Mouse (Mus musculus): Measurements from ENCODE around the gene Stat2.
"Not testable (repeated sequence)": the region's sequence is repeated elsewhere in the genome, so short reads cannot be mapped to it uniquely, and the experiment has no call there.

The Stat2 gene

GRCm38 (mm10) chr10:128298243-128298642 is 27.9 kb downstream of the Stat2 start:
- no peak for DNase-seq (ENCODE audit: low spot score in 2 of 2)

- DNase-seq (ENCODE audit: low spot score in 2 of 2): no peak
Measured at GRCm38 (mm10) chr10:128298702-128299171, 28.4 kb downstream of the Stat2 start, which contains the start of gene Il23a. TSS of gene Il23a (minus strand) at chr10:128298752.

- no peak for DNase-seq (ENCODE audit: low spot score in 2 of 2)
Measured at GRCm38 (mm10) chr10:128302357-128302756, 32.0 kb downstream of the Stat2 start.

- no peak for DNase-seq (ENCODE audit: low spot score in 2 of 2)
Measured at GRCm38 (mm10) chr10:128302785-128303125, 32.4 kb downstream of the Stat2 start.

- DNase-seq (ENCODE audit: low spot score in 2 of 2): peak; percentile 100
Measured at GRCm38 (mm10) chr10:128303126-128304021, 33.0 kb downstream of the Stat2 start, which contains the start of gene Pan2. TSS of gene Pan2 (plus strand) at chr10:128303335.

GRCm38 (mm10) chr10:128309654-128310053 is 39.3 kb downstream of the Stat2 start:
- no peak for DNase-seq (ENCODE audit: low spot score in 2 of 2)

GRCm38 (mm10) chr10:128310177-128310576 is 39.8 kb downstream of the Stat2 start:
- peak in 1 of 2 experiments; percentile 25 for DNase-seq (ENCODE audit: low spot score in 2 of 2)

- DNase-seq (ENCODE audit: low spot score in 2 of 2): no peak
Measured at GRCm38 (mm10) chr10:128310902-128311301, 40.5 kb downstream of the Stat2 start.

GRCm38 (mm10) chr10:128315578-128315977 is 45.2 kb downstream of the Stat2 start:
- no peak for DNase-seq (ENCODE audit: low spot score in 2 of 2)

GRCm38 (mm10) chr10:128321641-128322040 is 51.3 kb downstream of the Stat2 start:
- no peak for DNase-seq (ENCODE audit: low spot score in 2 of 2)

GRCm38 (mm10) chr10:128322141-128323108 is 52.1 kb downstream of the Stat2 start, which contains the start of gene Cnpy2:
TSS of gene Cnpy2 (plus strand) at chr10:128322459.
- peak; percentile 79 to 84 for DNase-seq (ENCODE audit: low spot score in 2 of 2)

GRCm38 (mm10) chr10:128323516-128323915 is 53.2 kb downstream of the Stat2 start:
- DNase-seq (ENCODE audit: low spot score in 2 of 2): no peak

- no peak for DNase-seq (ENCODE audit: low spot score in 2 of 2)
Measured at GRCm38 (mm10) chr10:128326825-128327224, 56.5 kb downstream of the Stat2 start.

GRCm38 (mm10) chr10:128327610-128328009 is 57.3 kb downstream of the Stat2 start:
- no peak for DNase-seq (ENCODE audit: low spot score in 2 of 2)

GRCm38 (mm10) chr10:128332358-128333249 is 62.2 kb downstream of the Stat2 start:
- not testable (repeated sequence) for DNase-seq (ENCODE audit: low spot score in 2 of 2)

- peak; percentile 60 to 76 for DNase-seq (ENCODE audit: low spot score in 2 of 2)
Measured at GRCm38 (mm10) chr10:128335582-128335981, 65.2 kb downstream of the Stat2 start.

- DNase-seq (ENCODE audit: low spot score in 2 of 2): no peak
Measured at GRCm38 (mm10) chr10:128336195-128336594, 65.8 kb downstream of the Stat2 start.

- no peak for DNase-seq (ENCODE audit: low spot score in 2 of 2)
Measured at GRCm38 (mm10) chr10:128336597-128336996, 66.2 kb downstream of the Stat2 start.

- peak; percentile 95 for DNase-seq (ENCODE audit: low spot score in 2 of 2)
Measured at GRCm38 (mm10) chr10:128337306-128338181, 67.2 kb downstream of the Stat2 start, which contains the start of gene Cs. TSS of gene Cs (plus strand) at chr10:128337734.

GRCm38 (mm10) chr10:128338415-128338814 is 68.1 kb downstream of the Stat2 start:
- no peak for DNase-seq (ENCODE audit: low spot score in 2 of 2)

Data from urinary bladder, postnatal 36 days (tissue).